Mouse (Mus musculus) liver, embryonic 14.5 days (tissue): ENCODE data around the gene Tmem184a. TPM values are rescaled to one million over a fixed set of nuclear protein-coding genes. Genes with fewer than 3 reads are reported as not detected.

ENCODE experiments used
- ATAC-seq: fragments of 200-750 bp; cut with Nextera tagmentation; 2 replicates; pipeline ENCODE4 v1.8.0; 2017; ENCODE audit warnings: moderate number of reproducible peaks, mild to moderate bottlenecking, moderate library complexity; ENCODE audit not compliant: insufficient read depth
- DNase-seq, 3 experiments: peaks; one replicate each; pipeline ENCODE4 v3.0.0-alpha.2; 2012 to 2013; ENCODE audit warnings: low read depth in 3 of 3, low spot score in 3 of 3
- H3K27ac ChIP-seq: fragments of 300-500 bp; sonication (generic); 2 replicates; pipeline ENCODE4 v1.5.1; 2014; ENCODE audit warnings: moderate library complexity, mild to moderate bottlenecking, control low read depth, inconsistent platforms
- H3K27me3 ChIP-seq: fragments of 300-500 bp; sonication (generic); 2 replicates; pipeline ENCODE4 v1.6.1; 2014; ENCODE audit warnings: mild to moderate bottlenecking, low read length, moderate library complexity; ENCODE audit not compliant: control insufficient read depth, insufficient read depth
- H3K36me3 ChIP-seq: fragments of 300-500 bp; sonication (generic); replicated peaks from 2 replicates; pipeline ENCODE4 v1.6.1; 2014; ENCODE audit warnings: low read depth; ENCODE audit not compliant: control insufficient read depth, insufficient read depth
- H3K4me1 ChIP-seq, 2 experiments: fragments of 200-500 bp in 1 of 2; fragments of 300-500 bp in 1 of 2; sonication (generic) in 1 of 2; replicated peaks; 2 replicates each; pipeline ENCODE4 v1.6.1; 2012 to 2014; ENCODE audit warnings: antibody characterized with exemption in 1 of 2, inconsistent platforms in 1 of 2, low read length in 1 of 2; ENCODE audit not compliant: control insufficient read depth in 2 of 2, insufficient read depth in 2 of 2
- H3K4me2 ChIP-seq: fragments of 300-500 bp; sonication (generic); 2 replicates; pipeline ENCODE4 v1.6.1; 2014; ENCODE audit warnings: low read depth, mild to moderate bottlenecking, control low read depth, moderate library complexity
- H3K4me3 ChIP-seq, 2 experiments: fragments of 200-500 bp in 1 of 2; fragments of 300-500 bp in 1 of 2; sonication (generic) in 1 of 2; 2 replicates each; pipeline ENCODE4 v1.5.1; 2012 to 2014; ENCODE audit warnings: low read depth in 2 of 2, low read length in 2 of 2, mild to moderate bottlenecking in 2 of 2, control low read depth in 1 of 2, inconsistent platforms in 1 of 2, moderate library complexity in 1 of 2; ENCODE audit not compliant: insufficient read depth in 1 of 2
- H3K9ac ChIP-seq: fragments of 300-500 bp; sonication (generic); replicated peaks from 2 replicates; pipeline ENCODE4 v1.6.1; 2014; ENCODE audit warnings: mild to moderate bottlenecking, control low read depth, moderate library complexity
- H3K9me3 ChIP-seq: fragments of 300-500 bp; sonication (generic); 2 replicates; pipeline ENCODE4 v1.6.1; 2016; ENCODE audit warnings: low read length, mixed read lengths; ENCODE audit not compliant: control insufficient read depth
- CTCF ChIP-seq: IDR thresholded peaks from 2 replicates; pipeline ENCODE4 v1.5.1; 2016; ENCODE audit warnings: antibody characterized with exemption, low read depth, control low read depth
- EP300 ChIP-seq: IDR thresholded peaks from 2 replicates; pipeline ENCODE4 v1.6.1; 2016; ENCODE audit warnings: antibody characterized with exemption, low read depth
- WGBS: fragments of 180-500 bp; shearing (Covaris S2); extraction: QIAGEN DNeasy Blood & Tissue Kit; methylation state at CpG from one replicate; pipeline ENCODE4 v1.1.7; 2014; ENCODE audit not compliant: insufficient replicate concordance; 5-methylcytosine and 5-hydroxymethylcytosine counted together
- polyA plus RNA-seq, 2 experiments: library from polyadenylated mRNA; depleted of rRNA in 1 of 2; stranded (reverse) in 1 of 2; unstranded in 1 of 2; fragments of >200 nt; fragmentation: Nextera tagmentation in 1 of 2; extraction: Ambion mirVana in 1 of 2; gene quantifications; 2 replicates each; pipeline versions ENCODE4 v1.2.1 to v1.2.3; 2012 to 2014

Gene Tmem184a
- polyA plus RNA-seq, 2 experiments = 0.75 to 1.2 TPM

DNA sequence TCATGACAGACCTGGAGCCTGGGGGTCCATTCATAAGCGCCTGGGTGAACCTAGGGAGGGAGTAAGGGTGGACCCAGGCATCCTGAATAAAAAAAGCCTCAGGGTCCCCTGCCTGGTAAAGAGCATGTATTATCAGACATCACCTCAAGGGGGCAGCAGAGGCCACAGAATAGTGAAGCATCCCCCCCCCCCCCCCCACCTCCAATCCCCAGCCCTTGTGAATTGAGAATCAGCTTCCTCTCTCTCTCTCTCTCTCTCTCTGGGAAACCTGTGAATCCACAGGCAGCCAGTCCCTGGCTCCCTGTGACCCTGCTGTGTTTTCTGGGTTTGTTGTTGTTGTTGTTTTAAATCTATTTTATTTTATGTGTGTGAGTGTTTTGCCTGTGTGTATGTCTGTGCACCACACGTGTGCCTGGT is 18.8 kb upstream of the Tmem184a start:
- DNase-seq (no peak), ATAC-seq (no peak)
- Histone ChIP-seq H3K9ac (no peak overlapping the region), H3K27ac (no peak overlapping the region), H3K9me3 (no peaks in the 10 kb centered on the region), H3K4me1 (no peaks in the 10 kb centered on the region), H3K36me3 (no peaks in the 10 kb centered on the region), H3K4me2 (no peak overlapping the region), H3K27me3 (no peaks in the 10 kb centered on the region), H3K4me3 (no peak overlapping the region)
- 12% methylated on average over 2 of the region's 2 CpGs for WGBS
- TF ChIP-seq CTCF (peak; percentile 49), EP300 (no peak)

DNA sequence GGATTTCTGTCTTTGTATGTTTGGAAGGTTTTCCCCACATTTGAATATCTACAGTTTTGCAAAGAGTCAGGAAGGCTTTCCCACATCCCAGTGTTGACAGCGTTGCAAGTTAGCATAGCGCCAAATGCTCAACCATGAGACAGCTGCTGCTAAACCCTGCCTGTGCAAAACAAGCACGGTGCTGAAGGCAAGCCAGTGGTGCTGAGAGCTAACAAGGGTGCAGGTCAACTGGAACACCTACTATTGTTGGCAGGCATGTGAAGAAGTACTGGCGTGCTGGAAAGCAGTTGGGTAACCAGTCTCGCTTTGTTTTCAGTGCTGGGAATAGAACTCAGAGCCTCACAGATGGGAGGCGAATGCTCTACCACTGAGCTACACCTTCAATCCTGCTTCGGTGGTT is 16.0 kb upstream of the Tmem184a start:
- H3K4me1 ChIP-seq = no peaks in the 10 kb centered on the region; a peak in 1 of 4 replicates
- H3K4me2 ChIP-seq = no peak overlapping the region
- no peaks in the 10 kb centered on the region for H3K27me3 ChIP-seq
- H3K36me3 ChIP-seq = no peaks in the 10 kb centered on the region
- no peaks in the 10 kb centered on the region for H3K9me3 ChIP-seq
- no peak overlapping the region for H3K4me3 ChIP-seq
- H3K27ac ChIP-seq = no peak overlapping the region
- TF ChIP-seq EP300 (no peak), CTCF (no peak)
- H3K9ac ChIP-seq = no peak overlapping the region
- WGBS = 71% methylated on average over 7 of the region's 7 CpGs
- no peak for DNase-seq
- ATAC-seq = no peak

DNA sequence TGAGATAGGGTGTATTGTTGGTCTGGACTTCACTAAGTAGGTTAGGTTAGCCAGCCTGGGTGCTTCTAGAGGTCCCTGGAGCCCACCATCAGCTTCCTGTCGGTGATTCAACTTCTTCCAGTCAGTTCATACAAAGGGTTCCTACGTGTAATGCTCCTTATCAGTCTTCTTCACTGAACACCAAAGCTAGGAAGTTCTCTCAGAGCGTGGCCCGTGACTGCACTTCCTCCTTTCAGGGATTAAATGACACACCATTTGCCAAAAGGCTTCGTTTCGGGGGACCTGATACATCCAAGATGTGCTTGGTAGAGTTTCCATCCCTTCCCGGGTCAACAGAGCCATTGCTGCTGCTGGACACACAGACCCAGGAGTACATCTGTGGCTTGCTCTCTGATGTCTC is 12.4 kb upstream of the Tmem184a start:
- no peak overlapping the region for H3K4me3 ChIP-seq
- no peak overlapping the region for H3K4me2 ChIP-seq
- no peak for DNase-seq
- no peaks in the 10 kb centered on the region for H3K27me3 ChIP-seq
- H3K4me1 ChIP-seq = peaks cover 0 to 1% of the 10 kb centered on the region in 2 experiments; a peak in 1 of 4 replicates
- no peaks in the 10 kb centered on the region for H3K9me3 ChIP-seq
- H3K9ac ChIP-seq = no peak overlapping the region
- WGBS = 17% methylated on average over 7 of the region's 7 CpGs
- no peak for ATAC-seq
- TF ChIP-seq EP300 = no peak
- TF ChIP-seq CTCF = no peak
- no peak overlapping the region for H3K27ac ChIP-seq
- no peaks in the 10 kb centered on the region for H3K36me3 ChIP-seq

DNA sequence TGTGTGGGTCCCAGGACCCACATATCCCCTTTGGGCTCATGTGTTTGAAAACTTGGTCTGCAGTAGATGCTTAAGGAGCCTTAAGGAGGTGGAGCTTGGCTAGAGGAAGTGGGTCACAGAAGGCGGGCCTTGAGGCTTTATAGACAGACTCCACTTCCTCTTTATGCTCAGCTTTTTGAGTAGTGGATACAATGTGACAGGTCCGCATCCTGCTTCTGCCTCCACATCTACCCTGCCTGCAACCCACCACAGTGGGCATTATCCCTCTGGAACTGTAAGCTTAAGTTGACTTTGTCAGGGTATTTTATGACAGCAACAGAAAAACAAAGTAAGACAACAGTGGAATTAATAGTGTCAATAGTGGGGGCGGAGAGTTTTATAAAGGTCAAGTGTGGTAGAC is 11.0 kb upstream of the Tmem184a start:
- H3K27me3 ChIP-seq = no peaks in the 10 kb centered on the region
- ATAC-seq (no peak), DNase-seq (no peak)
- H3K9me3 ChIP-seq = no peaks in the 10 kb centered on the region
- TF ChIP-seq EP300 = no peak
- TF ChIP-seq CTCF = no peak
- H3K36me3 ChIP-seq = no peaks in the 10 kb centered on the region
- no peak overlapping the region for H3K27ac ChIP-seq
- no peak overlapping the region for H3K9ac ChIP-seq
- H3K4me2 ChIP-seq = no peak overlapping the region
- no peak overlapping the region for H3K4me3 ChIP-seq
- 38% methylated on average over 3 of the region's 3 CpGs for WGBS
- peaks cover 0 to 7% of the 10 kb centered on the region in 2 experiments; a peak in 3 of 4 replicates for H3K4me1 ChIP-seq

DNA sequence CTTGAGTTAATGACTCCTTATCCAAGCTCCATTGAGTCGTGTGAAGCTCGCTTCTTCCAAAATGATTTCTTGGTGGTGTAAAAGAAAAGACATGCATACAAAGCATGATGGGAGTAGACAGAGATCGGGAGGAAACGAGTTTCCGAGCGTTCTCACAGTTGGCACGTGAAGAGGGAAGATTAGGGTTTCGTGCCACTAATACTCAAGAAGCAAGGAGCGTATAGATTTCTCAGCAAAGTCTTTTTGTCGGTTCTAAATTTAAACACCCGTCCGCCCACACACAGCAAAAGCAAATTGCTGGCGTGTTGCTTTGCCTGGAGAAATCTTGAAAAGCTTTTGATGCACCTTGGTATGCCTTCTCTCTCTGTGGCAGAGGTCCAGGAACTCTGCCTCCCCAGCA is 9.7 kb upstream of the Tmem184a start:
- Histone ChIP-seq H3K9me3 (no peaks in the 10 kb centered on the region), H3K9ac (no peak overlapping the region), H3K4me3 (no peak overlapping the region), H3K27me3 (no peaks in the 10 kb centered on the region), H3K27ac (no peak overlapping the region), H3K4me2 (no peak overlapping the region), H3K36me3 (peaks cover 2% of the 10 kb centered on the region; the same call in 1 of the 2 replicates), H3K4me1 (peaks cover 0 to 13% of the 10 kb centered on the region in 2 experiments; a peak in 3 of 4 replicates)
- TF ChIP-seq CTCF (no peak), EP300 (no peak)
- 53% methylated on average over 13 of the region's 13 CpGs for WGBS
- no peak for ATAC-seq
- no peak for DNase-seq
